Mouse (Mus musculus) G1E (cell line): ENCODE results near the gene Prm2. TPM values are rescaled to one million over a fixed set of nuclear protein-coding genes. Genes with fewer than 3 reads are reported as not detected.

Source experiments
- ATAC-seq: 2 replicates; pipeline ENCODE4 v1.8.0; 2016; ENCODE audit warnings: mild to moderate bottlenecking; ENCODE audit not compliant: insufficient number of reproducible peaks, poor library complexity, low FRiP score, severe bottlenecking; ENCODE audit errors: extremely low read depth
- DNase-seq: peaks from one replicate; pipeline ENCODE4 v3.0.0; 2012; ENCODE audit warnings: low spot score
- H3K27me3 ChIP-seq: 2 replicates; pipeline ENCODE4 v1.6.1; 2012; ENCODE audit warnings: mild to moderate bottlenecking, low read length, inconsistent platforms; ENCODE audit not compliant: insufficient read depth
- H3K36me3 ChIP-seq: replicated peaks from 2 replicates; pipeline ENCODE3; 2012; ENCODE audit warnings: mild to moderate bottlenecking, inconsistent platforms
- H3K4me1 ChIP-seq: 2 replicates; pipeline ENCODE4 v1.6.1; 2012; ENCODE audit warnings: low read depth, low read length, inconsistent platforms, mixed read lengths; ENCODE audit not compliant: insufficient read depth
- H3K4me3 ChIP-seq: 2 replicates; pipeline ENCODE4 v1.5.1; 2012; ENCODE audit warnings: low read depth, mild to moderate bottlenecking, inconsistent platforms, low read length, moderate library complexity, mixed read lengths
- H3K9me3 ChIP-seq: replicated peaks from 2 replicates; pipeline ENCODE4 v1.6.1; 2012; ENCODE audit warnings: inconsistent platforms
- CTCF ChIP-seq: IDR thresholded peaks from 2 replicates; pipeline ENCODE4 v1.5.1; 2012; ENCODE audit warnings: low read depth, low read length, inconsistent platforms, mixed read lengths
- GATA1 ChIP-seq: IDR thresholded peaks from 2 replicates; pipeline ENCODE4 v1.6.1; 2012; ENCODE audit warnings: borderline replicate concordance, low read length, inconsistent platforms, mixed read lengths
- GATA2 ChIP-seq: IDR thresholded peaks from 2 replicates; pipeline ENCODE4 v1.6.1; 2012; ENCODE audit warnings: low read depth, low read length, inconsistent platforms, borderline replicate concordance
- POLR2AphosphoS5 ChIP-seq: IDR thresholded peaks from 2 replicates; pipeline ENCODE4 v1.6.1; 2012; ENCODE audit warnings: low read depth, low read length, inconsistent platforms; ENCODE audit not compliant: insufficient replicate concordance
- TAL1 ChIP-seq: conservative IDR thresholded peaks from 2 replicates; pipeline ENCODE4 v1.6.1; 2012; ENCODE audit warnings: low read depth, low read length, inconsistent platforms, mixed read lengths
- polyA plus RNA-seq: library from polyadenylated mRNA; stranded (reverse); fragments of >175 nt; gene quantifications from 2 replicates; pipeline ENCODE4 v1.2.3, GENCODE M21; 2012
- total RNA-seq, 2 experiments: library from RNA; stranded (forward) in 1 of 2; stranded (reverse) in 1 of 2; fragments of 200-1000 nt in 1 of 2; fragments of >200 nt in 1 of 2; fragmentation: Nextera tagmentation in 1 of 2; gene quantifications; 2 replicates each; pipeline ENCODE4 v1.2.3; 2014 to 2017

Prm2 gene
- total and polyA plus RNA-seq, 3 experiments = 0.49 TPM; not detected in 2

- H3K9me3 ChIP-seq = peaks cover 7% of the 10 kb centered on the region
- no peak overlapping the region for H3K4me3 ChIP-seq
- H3K27me3 ChIP-seq = peaks cover 34% of the 10 kb centered on the region
- H3K4me1 ChIP-seq = peaks cover 55% of the 10 kb centered on the region
- ATAC-seq (no peak), DNase-seq (no peak)
- TF ChIP-seq TAL1 = no peak
- TF ChIP-seq GATA2 = no peak
- TF ChIP-seq POLR2AphosphoS5 = no peak
- no peak for TF ChIP-seq CTCF
- TF ChIP-seq GATA1 = no peak
- peaks cover 9% of the 10 kb centered on the region for H3K36me3 ChIP-seq
Measured at GRCm38 (mm10) chr16:10788866-10789265, 7.1 kb downstream of the Prm2 start.

GRCm38 (mm10) chr16:10788271-10788670, 7.7 kb downstream of the Prm2 start, which contains the start of gene Tnp2:
TSS of gene Tnp2 (minus strand) at chr16:10788660.
- H3K27me3 ChIP-seq = peaks cover 34% of the 10 kb centered on the region
- DNase-seq = no peak

DNA sequence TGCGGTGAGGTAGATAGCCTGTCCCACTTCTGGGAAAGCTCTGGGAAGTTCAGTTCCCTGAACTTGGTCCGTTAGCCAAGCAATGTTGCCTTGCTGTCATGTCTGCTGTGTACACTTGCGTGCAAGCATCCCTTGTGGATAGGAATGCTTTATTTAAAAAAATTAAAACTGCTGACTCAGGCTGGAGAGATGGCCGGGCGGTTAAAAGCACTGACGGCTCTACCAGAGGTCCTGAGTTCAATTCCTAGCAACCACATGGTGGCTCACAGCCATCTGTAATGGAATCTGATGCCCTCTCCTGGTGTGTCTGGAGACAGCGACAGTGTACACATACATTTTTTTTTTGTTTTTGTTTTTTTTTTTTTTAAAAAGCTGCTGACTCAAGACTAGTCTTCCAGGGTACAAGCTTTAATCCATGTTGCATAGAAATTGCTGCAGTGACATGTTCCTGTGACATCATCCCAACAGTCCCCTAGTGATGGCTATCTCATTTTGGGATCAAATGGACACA, 8.3 kb downstream of the Prm2 start:
- TF ChIP-seq CTCF (no peak), GATA2 (no peak), GATA1 (no peak), TAL1 (no peak), POLR2AphosphoS5 (no peak)
- DNase-seq = no peak
- Histone ChIP-seq H3K36me3 (peaks cover 21% of the 10 kb centered on the region), H3K9me3 (peaks cover 7% of the 10 kb centered on the region), H3K27me3 (peaks cover 34% of the 10 kb centered on the region), H3K4me3 (no peak overlapping the region), H3K4me1 (peaks cover 67% of the 10 kb centered on the region)
- ATAC-seq = no peak

More at GRCm38 (mm10) chr16:10788271-10788670, 7.7 kb downstream of the Prm2 start, which contains the start of gene Tnp2:
- ATAC-seq = no peak
- H3K9me3 ChIP-seq = peaks cover 7% of the 10 kb centered on the region
- no peak for TF ChIP-seq GATA1
- no peak for TF ChIP-seq TAL1
- TF ChIP-seq CTCF = no peak
- no peak for TF ChIP-seq GATA2
- TF ChIP-seq POLR2AphosphoS5 = no peak
- H3K36me3 ChIP-seq = peaks cover 14% of the 10 kb centered on the region
- peaks cover 61% of the 10 kb centered on the region for H3K4me1 ChIP-seq
- H3K4me3 ChIP-seq = peak within 1 kb of the TSS; percentile 11; the same call in 1 of the 2 replicates

DNA sequence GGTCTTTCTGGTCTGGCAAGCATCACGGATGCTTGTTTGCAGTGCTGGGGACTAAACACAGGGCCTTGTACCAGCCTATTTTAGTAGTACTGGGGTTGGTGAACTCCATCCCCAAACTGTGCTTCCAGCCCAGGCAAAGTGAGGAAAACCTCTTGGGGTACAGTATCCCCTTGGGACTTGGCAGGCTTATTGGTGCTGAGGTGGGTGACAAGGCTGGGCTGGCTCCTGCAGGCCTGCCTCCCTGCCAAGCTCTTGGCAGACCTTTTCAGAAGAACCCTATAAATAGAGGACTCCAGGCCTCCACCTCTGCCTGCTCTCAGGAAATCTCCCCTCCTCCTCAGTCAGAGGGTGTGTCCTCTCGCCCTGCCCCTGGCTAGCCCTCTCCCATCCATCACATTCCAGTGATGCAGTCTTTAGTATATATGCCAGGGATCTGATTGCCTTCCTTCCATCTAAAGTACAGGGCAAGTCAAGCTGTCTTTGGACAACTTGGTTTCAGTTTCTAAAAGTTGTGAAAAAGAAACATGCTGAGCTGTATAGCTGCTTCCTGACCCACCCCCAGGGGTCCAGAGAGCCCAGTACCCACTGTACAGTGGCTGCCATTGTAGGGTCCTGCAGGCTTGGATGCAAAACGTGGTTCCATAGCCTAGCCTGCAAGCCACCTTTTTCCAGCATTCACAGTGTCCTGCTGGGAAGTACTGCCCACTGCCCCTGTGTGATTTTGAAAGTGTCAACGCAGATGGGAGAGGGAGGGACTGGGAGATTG, 9.0 kb downstream of the Prm2 start:
- no peak for ATAC-seq
- H3K27me3 ChIP-seq = peaks cover 29% of the 10 kb centered on the region
- DNase-seq = no peak
- peaks cover 74% of the 10 kb centered on the region for H3K4me1 ChIP-seq
- peaks cover 7% of the 10 kb centered on the region for H3K9me3 ChIP-seq
- no peak for TF ChIP-seq CTCF
- no peak for TF ChIP-seq GATA1
- TF ChIP-seq GATA2 = no peak
- no peak for TF ChIP-seq POLR2AphosphoS5
- no peak for TF ChIP-seq TAL1
- H3K36me3 ChIP-seq = peaks cover 26% of the 10 kb centered on the region
- H3K4me3 ChIP-seq = peak overlapping the region; percentile 84; the same call in 1 of the 2 replicates

GRCm38 (mm10) chr16:10786288-10786687, 9.6 kb downstream of the Prm2 start:
- Histone ChIP-seq H3K4me3 (peak overlapping the region; percentile 84), H3K4me1 (peaks cover 78% of the 10 kb centered on the region), H3K9me3 (peaks cover 7% of the 10 kb centered on the region), H3K36me3 (peaks cover 32% of the 10 kb centered on the region), H3K27me3 (peaks cover 23% of the 10 kb centered on the region)
- ATAC-seq (peak; percentile 35; the same call in 1 of the 2 replicates), DNase-seq (peak; percentile 76)
- peak; percentile 62 for TF ChIP-seq CTCF
- TF ChIP-seq GATA1 = no peak
- no peak for TF ChIP-seq TAL1

- Histone ChIP-seq H3K27me3 (peaks cover 16% of the 10 kb centered on the region), H3K4me1 (peaks cover 78% of the 10 kb centered on the region), H3K9me3 (peaks cover 7% of the 10 kb centered on the region), H3K36me3 (peaks cover 38% of the 10 kb centered on the region), H3K4me3 (peak within 1 kb of the TSS; percentile 84)
- no peak for TF ChIP-seq GATA2
- TF ChIP-seq CTCF = no peak
- no peak for TF ChIP-seq GATA1
- TF ChIP-seq TAL1 = no peak
- no peak for TF ChIP-seq POLR2AphosphoS5
- DNase-seq (peak; percentile 95), ATAC-seq (peak; percentile 66)
Measured at GRCm38 (mm10) chr16:10785371-10786231, 10.3 kb downstream of the Prm2 start, which contains the start of gene Socs1. TSS of gene Socs1 (minus strand) at chr16:10785536.
